Mouse (Mus musculus): ENCODE results near the gene Zbtb24. TPM values are rescaled to one million over a fixed set of nuclear protein-coding genes. Genes with fewer than 3 reads are reported as not detected.

The Zbtb24 gene
- polyA plus RNA-seq, 2 experiments, result 19.0 to 21.3 TPM

- no peak overlapping the region for H3K9ac ChIP-seq (ENCODE audit: low read depth, low read length, severe bottlenecking)
- no peaks in the 10 kb centered on the region for H3K27me3 ChIP-seq (ENCODE audit: control insufficient read depth, insufficient read depth, low read length)
- H3K36me3 ChIP-seq (ENCODE audit: control insufficient read depth, insufficient read depth, low read length), result no peaks in the 10 kb centered on the region
- no peak for TF ChIP-seq POLR2A (IDR thresholded peaks at IDR 0.05; ENCODE audit: borderline replicate concordance, extremely low read depth, insufficient read depth, insufficient read length)
- H3K4me1 ChIP-seq (ENCODE audit: control insufficient read depth, insufficient read depth, low read length), result no peaks in the 10 kb centered on the region
- H3K9me3 ChIP-seq (ENCODE audit: control insufficient read depth, low read length), result peaks cover 6% of the 10 kb centered on the region
- H3K27ac ChIP-seq (replicated peaks; ENCODE audit: low read depth, low read length), result no peak overlapping the region
- ATAC-seq (ENCODE audit: low FRiP score, low read depth) (no peak), DNase-seq (ENCODE audit: low spot score) (no peak)
- H3K4me2 ChIP-seq (replicated peaks; ENCODE audit: low read depth, low read length, severe bottlenecking), result no peak overlapping the region
- WGBS, result 76% methylated on average over 9 of the region's 9 CpGs
- H3K4me3 ChIP-seq (replicated peaks; ENCODE audit: low read length), result no peak overlapping the region
Measured at GRCm38 (mm10) chr10:41420496-41421200, 29.5 kb upstream of the Zbtb24 start.

DNA sequence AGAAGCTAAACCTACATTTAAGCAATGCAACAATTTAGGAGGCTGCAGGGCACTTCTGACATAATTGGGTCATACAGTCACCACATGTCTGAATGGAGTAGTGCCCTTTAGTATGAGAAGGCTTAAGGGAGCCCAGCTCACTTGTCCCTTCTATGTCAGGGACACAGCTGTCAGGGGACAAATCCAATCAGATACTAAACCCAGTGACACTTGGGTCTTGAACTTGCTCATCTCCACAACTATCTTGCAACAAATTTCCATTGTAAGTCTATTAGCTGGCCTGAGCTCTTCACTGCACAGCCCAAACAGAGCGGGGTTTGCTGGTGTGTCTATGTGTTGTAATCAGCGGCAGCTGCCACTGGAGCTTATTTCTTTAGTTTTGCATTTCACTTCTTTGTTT, 26.5 kb upstream of the Zbtb24 start:
- WGBS, result 89% methylated on average over 2 of the region's 2 CpGs
- ATAC-seq (ENCODE audit: low FRiP score, low read depth), result no peak
- Histone ChIP-seq H3K4me1 (ENCODE audit: control insufficient read depth, insufficient read depth, low read length) (no peaks in the 10 kb centered on the region), H3K9ac (ENCODE audit: low read depth, low read length, severe bottlenecking) (no peak overlapping the region), H3K9me3 (ENCODE audit: control insufficient read depth, low read length) (no peaks in the 10 kb centered on the region), H3K4me3 (replicated peaks; ENCODE audit: low read length) (no peak overlapping the region), H3K27ac (replicated peaks; ENCODE audit: low read depth, low read length) (no peak overlapping the region), H3K36me3 (ENCODE audit: control insufficient read depth, insufficient read depth, low read length) (no peaks in the 10 kb centered on the region), H3K27me3 (ENCODE audit: control insufficient read depth, insufficient read depth, low read length) (no peaks in the 10 kb centered on the region), H3K4me2 (replicated peaks; ENCODE audit: low read depth, low read length, severe bottlenecking) (no peak overlapping the region)
- DNase-seq (ENCODE audit: low spot score), result no peak
- no peak for TF ChIP-seq POLR2A (IDR thresholded peaks at IDR 0.05; ENCODE audit: borderline replicate concordance, extremely low read depth, insufficient read depth, insufficient read length)

DNA sequence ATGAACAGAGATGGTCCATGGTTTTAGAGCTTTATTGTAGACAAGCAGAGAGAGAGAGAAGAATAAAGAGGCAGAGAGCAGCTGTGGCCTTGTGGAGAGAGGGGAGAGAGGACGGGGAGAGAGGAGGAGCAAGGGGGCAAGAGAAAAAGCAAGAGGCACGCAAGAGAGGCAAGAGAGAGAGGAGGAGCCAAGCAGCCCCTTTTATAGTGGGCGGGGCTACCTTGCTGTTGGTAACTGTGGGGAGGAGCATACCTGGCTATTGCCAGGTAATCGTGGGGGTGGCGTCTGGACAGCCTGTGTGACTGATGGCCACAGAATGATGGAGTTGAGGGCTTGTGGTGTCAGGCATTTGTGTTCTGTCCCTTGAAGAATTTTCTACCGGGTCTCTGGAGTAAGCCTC, 23.8 kb upstream of the Zbtb24 start:
- ATAC-seq (ENCODE audit: low FRiP score, low read depth) (no peak), DNase-seq (ENCODE audit: low spot score) (no peak)
- no peaks in the 10 kb centered on the region for H3K9me3 ChIP-seq (ENCODE audit: control insufficient read depth, low read length)
- no peak overlapping the region for H3K27ac ChIP-seq (replicated peaks; ENCODE audit: low read depth, low read length)
- no peak for TF ChIP-seq POLR2A (IDR thresholded peaks at IDR 0.05; ENCODE audit: borderline replicate concordance, extremely low read depth, insufficient read depth, insufficient read length)
- WGBS, result 47% methylated on average over 6 of the region's 6 CpGs
- H3K4me2 ChIP-seq (replicated peaks; ENCODE audit: low read depth, low read length, severe bottlenecking), result no peak overlapping the region
- no peak overlapping the region for H3K4me3 ChIP-seq (replicated peaks; ENCODE audit: low read length)
- no peak overlapping the region for H3K9ac ChIP-seq (ENCODE audit: low read depth, low read length, severe bottlenecking)
- no peaks in the 10 kb centered on the region for H3K4me1 ChIP-seq (ENCODE audit: control insufficient read depth, insufficient read depth, low read length)
- H3K27me3 ChIP-seq (ENCODE audit: control insufficient read depth, insufficient read depth, low read length), result no peaks in the 10 kb centered on the region
- no peaks in the 10 kb centered on the region for H3K36me3 ChIP-seq (ENCODE audit: control insufficient read depth, insufficient read depth, low read length)

DNA sequence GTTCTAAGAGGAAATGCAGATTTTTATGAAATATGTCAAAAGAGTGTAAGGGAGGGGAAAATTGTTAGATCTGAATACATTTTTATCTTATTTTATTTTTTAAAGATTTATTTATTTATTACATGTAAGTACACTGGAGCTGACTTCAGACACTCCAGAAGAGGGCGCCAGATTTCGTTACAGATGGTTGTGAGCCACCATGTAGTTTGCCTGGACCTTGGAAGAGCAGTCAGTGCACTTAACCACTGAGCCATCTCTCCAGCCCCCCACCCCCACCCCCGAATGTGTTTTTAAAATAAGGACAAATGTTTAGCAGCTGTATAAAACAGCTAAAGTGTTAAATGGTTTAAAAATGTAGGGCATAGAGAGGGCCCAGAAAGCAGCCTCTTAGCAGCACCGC, 15.6 kb upstream of the Zbtb24 start:
- Histone ChIP-seq H3K4me2 (replicated peaks; ENCODE audit: low read depth, low read length, severe bottlenecking) (no peak overlapping the region), H3K36me3 (ENCODE audit: control insufficient read depth, insufficient read depth, low read length) (no peaks in the 10 kb centered on the region), H3K9ac (ENCODE audit: low read depth, low read length, severe bottlenecking) (no peak overlapping the region), H3K4me1 (ENCODE audit: control insufficient read depth, insufficient read depth, low read length) (no peaks in the 10 kb centered on the region), H3K9me3 (ENCODE audit: control insufficient read depth, low read length) (no peaks in the 10 kb centered on the region), H3K4me3 (replicated peaks; ENCODE audit: low read length) (no peak overlapping the region), H3K27me3 (ENCODE audit: control insufficient read depth, insufficient read depth, low read length) (no peaks in the 10 kb centered on the region), H3K27ac (replicated peaks; ENCODE audit: low read depth, low read length) (no peak overlapping the region)
- DNase-seq (ENCODE audit: low spot score), result peak; percentile 54
- no peak for ATAC-seq (ENCODE audit: low FRiP score, low read depth)
- WGBS, result 22% methylated on average over 4 of the region's 4 CpGs
- no peak for TF ChIP-seq POLR2A (IDR thresholded peaks at IDR 0.05; ENCODE audit: borderline replicate concordance, extremely low read depth, insufficient read depth, insufficient read length)

GRCm38 (mm10) chr10:41435141-41435540, 15.0 kb upstream of the Zbtb24 start:
- H3K36me3 ChIP-seq (ENCODE audit: control insufficient read depth, insufficient read depth, low read length), result no peaks in the 10 kb centered on the region
- TF ChIP-seq POLR2A (IDR thresholded peaks at IDR 0.05; ENCODE audit: borderline replicate concordance, extremely low read depth, insufficient read depth, insufficient read length), result no peak
- no peaks in the 10 kb centered on the region for H3K9me3 ChIP-seq (ENCODE audit: control insufficient read depth, low read length)
- DNase-seq (ENCODE audit: low spot score), result no peak
- H3K27me3 ChIP-seq (ENCODE audit: control insufficient read depth, insufficient read depth, low read length), result no peaks in the 10 kb centered on the region
- no peak overlapping the region for H3K4me2 ChIP-seq (replicated peaks; ENCODE audit: low read depth, low read length, severe bottlenecking)
- no peak overlapping the region for H3K27ac ChIP-seq (replicated peaks; ENCODE audit: low read depth, low read length)
- H3K9ac ChIP-seq (ENCODE audit: low read depth, low read length, severe bottlenecking), result no peak overlapping the region
- H3K4me1 ChIP-seq (ENCODE audit: control insufficient read depth, insufficient read depth, low read length), result no peaks in the 10 kb centered on the region
- 32% methylated on average over 3 of the region's 3 CpGs for WGBS
- no peak overlapping the region for H3K4me3 ChIP-seq (replicated peaks; ENCODE audit: low read length)
- no peak for ATAC-seq (ENCODE audit: low FRiP score, low read depth)
